Mouse (Mus musculus) liver, embryonic 14.5 days (tissue): Measurements from ENCODE around the gene Mtm1. TPM values are rescaled to one million over a fixed set of nuclear protein-coding genes. Genes with fewer than 3 reads are reported as not detected.

Source experiments
- ATAC-seq: fragments of 200-750 bp; cut with Nextera tagmentation; 2 replicates; pipeline ENCODE4 v1.8.0; 2017; ENCODE audit warnings: moderate number of reproducible peaks, mild to moderate bottlenecking, moderate library complexity; ENCODE audit not compliant: insufficient read depth
- DNase-seq, 3 experiments: peaks; one replicate each; pipeline ENCODE4 v3.0.0-alpha.2; 2012 to 2013; ENCODE audit warnings: low read depth in 3 of 3, low spot score in 3 of 3
- H3K27ac ChIP-seq: fragments of 300-500 bp; sonication (generic); 2 replicates; pipeline ENCODE4 v1.5.1; 2014; ENCODE audit warnings: moderate library complexity, mild to moderate bottlenecking, control low read depth, inconsistent platforms
- H3K27me3 ChIP-seq: fragments of 300-500 bp; sonication (generic); 2 replicates; pipeline ENCODE4 v1.6.1; 2014; ENCODE audit warnings: mild to moderate bottlenecking, low read length, moderate library complexity; ENCODE audit not compliant: control insufficient read depth, insufficient read depth
- H3K36me3 ChIP-seq: fragments of 300-500 bp; sonication (generic); replicated peaks from 2 replicates; pipeline ENCODE4 v1.6.1; 2014; ENCODE audit warnings: low read depth; ENCODE audit not compliant: control insufficient read depth, insufficient read depth
- H3K4me1 ChIP-seq, 2 experiments: fragments of 200-500 bp in 1 of 2; fragments of 300-500 bp in 1 of 2; sonication (generic) in 1 of 2; replicated peaks; 2 replicates each; pipeline ENCODE4 v1.6.1; 2012 to 2014; ENCODE audit warnings: antibody characterized with exemption in 1 of 2, inconsistent platforms in 1 of 2, low read length in 1 of 2; ENCODE audit not compliant: control insufficient read depth in 2 of 2, insufficient read depth in 2 of 2
- H3K4me2 ChIP-seq: fragments of 300-500 bp; sonication (generic); 2 replicates; pipeline ENCODE4 v1.6.1; 2014; ENCODE audit warnings: low read depth, mild to moderate bottlenecking, control low read depth, moderate library complexity
- H3K4me3 ChIP-seq, 2 experiments: fragments of 200-500 bp in 1 of 2; fragments of 300-500 bp in 1 of 2; sonication (generic) in 1 of 2; 2 replicates each; pipeline ENCODE4 v1.5.1; 2012 to 2014; ENCODE audit warnings: low read depth in 2 of 2, low read length in 2 of 2, mild to moderate bottlenecking in 2 of 2, control low read depth in 1 of 2, inconsistent platforms in 1 of 2, moderate library complexity in 1 of 2; ENCODE audit not compliant: insufficient read depth in 1 of 2
- H3K9ac ChIP-seq: fragments of 300-500 bp; sonication (generic); replicated peaks from 2 replicates; pipeline ENCODE4 v1.6.1; 2014; ENCODE audit warnings: mild to moderate bottlenecking, control low read depth, moderate library complexity
- H3K9me3 ChIP-seq: fragments of 300-500 bp; sonication (generic); 2 replicates; pipeline ENCODE4 v1.6.1; 2016; ENCODE audit warnings: low read length, mixed read lengths; ENCODE audit not compliant: control insufficient read depth
- CTCF ChIP-seq: IDR thresholded peaks from 2 replicates; pipeline ENCODE4 v1.5.1; 2016; ENCODE audit warnings: antibody characterized with exemption, low read depth, control low read depth
- EP300 ChIP-seq: IDR thresholded peaks from 2 replicates; pipeline ENCODE4 v1.6.1; 2016; ENCODE audit warnings: antibody characterized with exemption, low read depth
- WGBS: fragments of 180-500 bp; shearing (Covaris S2); extraction: QIAGEN DNeasy Blood & Tissue Kit; methylation state at CpG from one replicate; pipeline ENCODE4 v1.1.7; 2014; ENCODE audit not compliant: insufficient replicate concordance; 5-methylcytosine and 5-hydroxymethylcytosine counted together
- polyA plus RNA-seq, 2 experiments: library from polyadenylated mRNA; depleted of rRNA in 1 of 2; stranded (reverse) in 1 of 2; unstranded in 1 of 2; fragments of >200 nt; fragmentation: Nextera tagmentation in 1 of 2; extraction: Ambion mirVana in 1 of 2; gene quantifications; 2 replicates each; pipeline versions ENCODE4 v1.2.1 to v1.2.3; 2012 to 2014

Gene Mtm1
- polyA plus RNA-seq, 2 experiments, result 1.8 to 3.2 TPM

DNA sequence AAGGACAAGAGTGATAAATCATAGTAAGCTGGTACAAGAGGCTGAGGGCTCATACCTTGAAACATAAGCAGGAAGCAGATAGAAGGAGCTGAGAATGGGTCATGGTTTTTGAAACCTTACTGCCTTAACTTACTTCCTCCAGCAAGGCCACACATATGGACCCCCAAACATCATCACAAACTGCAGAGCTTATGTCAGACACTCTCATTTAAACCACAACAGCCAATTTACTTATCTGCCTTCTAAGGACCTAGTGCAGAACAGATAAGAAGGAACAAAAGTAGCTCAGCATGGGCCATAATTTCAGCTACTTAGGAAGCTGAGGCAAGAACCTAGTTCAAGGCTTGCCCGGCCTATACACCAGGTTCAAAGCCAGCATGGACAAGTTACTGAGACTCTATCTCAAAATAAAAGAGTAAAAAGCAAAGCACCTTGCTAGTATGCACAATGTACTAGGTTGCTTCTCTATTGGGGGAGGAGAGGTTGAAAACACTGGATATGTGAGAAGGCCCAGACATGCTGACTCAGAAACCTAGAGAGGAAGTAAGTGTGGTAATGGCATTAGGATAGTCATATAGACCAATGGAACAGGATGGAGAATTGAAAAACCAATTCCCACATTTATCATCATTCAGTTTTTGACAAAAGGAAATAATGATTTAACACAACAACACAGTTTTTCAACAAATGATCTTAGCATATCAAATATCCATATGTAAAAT, 4.6 kb upstream of the Mtm1 start:
- TF ChIP-seq CTCF (no peak), EP300 (no peak)

DNA sequence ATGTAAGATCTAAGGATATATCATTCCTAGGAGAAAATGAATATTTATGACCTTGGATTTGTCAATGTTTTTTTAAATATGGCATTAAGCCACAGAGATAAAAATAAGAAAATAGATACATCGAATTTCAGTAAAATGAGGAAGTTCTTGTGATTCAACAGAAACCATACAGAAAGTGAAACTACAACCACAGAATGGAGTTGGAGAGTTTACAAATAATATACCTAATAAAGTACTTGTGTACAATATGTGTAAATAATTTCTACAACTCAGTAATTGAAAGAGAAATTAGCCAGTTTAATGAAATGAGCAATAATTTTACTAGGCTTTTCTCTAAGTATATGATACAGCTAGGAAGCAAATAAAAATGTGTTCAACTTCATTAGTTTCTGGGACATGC, 4.0 kb upstream of the Mtm1 start:
- no peak overlapping the region for H3K4me3 ChIP-seq
- no peak overlapping the region for H3K27ac ChIP-seq
- no peak for TF ChIP-seq CTCF
- no peak for TF ChIP-seq EP300
- DNase-seq (no peak), ATAC-seq (no peak)
- 27% methylated on average over 1 of the region's 1 CpGs for WGBS
- H3K27me3 ChIP-seq, result no peaks in the 10 kb centered on the region; the same call in 1 of the 2 replicates
- no peaks in the 10 kb centered on the region for H3K9me3 ChIP-seq
- H3K4me2 ChIP-seq, result no peak overlapping the region
- no peak overlapping the region for H3K9ac ChIP-seq
- no peaks in the 10 kb centered on the region for H3K36me3 ChIP-seq
- H3K4me1 ChIP-seq, result no peaks in the 10 kb centered on the region

More for the DNA sequence above, 4.6 kb upstream of the Mtm1 start:
- no peak overlapping the region for H3K27ac ChIP-seq
- H3K4me3 ChIP-seq, result no peak overlapping the region
- H3K27me3 ChIP-seq, result no peaks in the 10 kb centered on the region; the same call in 1 of the 2 replicates
- no peaks in the 10 kb centered on the region for H3K9me3 ChIP-seq
- no peaks in the 10 kb centered on the region for H3K4me1 ChIP-seq
- H3K36me3 ChIP-seq, result no peaks in the 10 kb centered on the region
- H3K9ac ChIP-seq, result no peak overlapping the region
- DNase-seq (no peak), ATAC-seq (no peak)
- H3K4me2 ChIP-seq, result no peak overlapping the region
- 48% methylated on average over 1 of the region's 1 CpGs for WGBS

DNA sequence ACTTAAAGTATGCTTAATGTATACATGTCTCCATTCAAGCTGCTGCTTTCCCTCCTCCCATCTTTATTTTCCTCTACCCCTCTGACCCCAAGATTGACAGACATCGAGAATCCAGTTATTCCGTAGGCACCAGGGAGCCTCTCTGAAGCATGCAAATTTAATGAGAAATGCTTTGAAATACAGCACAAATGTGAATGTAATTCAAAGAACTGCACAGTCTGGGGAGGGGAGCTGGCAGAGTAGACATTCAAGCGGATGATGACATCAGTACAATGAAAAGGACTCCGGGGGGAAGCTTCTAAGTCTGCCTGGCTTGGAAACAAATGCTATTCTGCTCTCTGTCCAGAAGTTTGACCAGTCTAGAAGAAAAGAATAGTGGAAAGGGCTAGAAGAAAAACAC, 2.3 kb downstream of the Mtm1 start:
- Histone ChIP-seq H3K27me3 (no peaks in the 10 kb centered on the region; the same call in 1 of the 2 replicates), H3K4me3 (no peak overlapping the region), H3K4me1 (peaks cover 0 to 7% of the 10 kb centered on the region in 2 experiments; a peak in 1 of 4 replicates), H3K9ac (no peak overlapping the region), H3K36me3 (no peaks in the 10 kb centered on the region), H3K27ac (no peak overlapping the region), H3K4me2 (no peak overlapping the region), H3K9me3 (no peaks in the 10 kb centered on the region)
- ATAC-seq, result no peak
- 69% methylated on average over 4 of the region's 4 CpGs for WGBS
- no peak for DNase-seq
- TF ChIP-seq CTCF, result no peak
- TF ChIP-seq EP300, result no peak

DNA sequence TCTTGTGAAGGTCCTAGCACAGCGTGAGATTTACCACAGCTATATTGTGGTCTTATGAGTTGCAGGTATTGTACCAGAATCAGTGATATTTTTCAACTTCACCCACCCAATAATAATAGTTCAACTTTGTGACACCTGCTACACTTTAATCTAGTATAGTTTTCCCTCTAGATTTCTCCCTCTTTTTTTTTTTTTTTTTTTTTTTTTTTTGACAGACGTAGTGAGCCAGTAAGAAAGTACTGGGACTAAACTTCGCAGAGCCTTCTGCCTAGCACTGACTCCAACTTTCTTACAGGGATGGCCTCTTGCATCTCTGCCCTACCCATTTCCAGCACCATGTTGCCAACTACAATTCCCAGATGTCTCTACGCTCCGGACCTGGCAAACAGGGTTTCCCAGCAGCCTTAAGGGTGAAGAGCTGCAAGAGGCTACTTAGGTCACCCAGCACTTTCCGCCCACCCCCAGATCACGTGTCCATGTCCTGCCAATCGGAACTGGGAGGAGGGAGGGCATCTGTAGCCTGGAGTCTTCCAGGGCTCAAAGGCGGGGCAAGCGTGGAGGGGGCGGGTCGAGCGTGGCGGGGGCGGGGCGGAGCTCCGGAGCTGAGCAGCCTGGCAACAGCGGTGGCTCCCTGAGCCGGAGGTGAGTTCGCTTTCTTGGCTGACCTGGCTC, 4.0 kb downstream of the Mtm1 start:
- Histone ChIP-seq H3K4me3 (peak overlapping the region; percentile 56 to 64), H3K27me3 (no peaks in the 10 kb centered on the region), H3K4me2 (peak overlapping the region; percentile 66), H3K4me1 (peaks cover 0 to 7% of the 10 kb centered on the region in 2 experiments; a peak in 1 of 4 replicates), H3K9me3 (no peaks in the 10 kb centered on the region), H3K27ac (no peak overlapping the region), H3K9ac (peak overlapping the region; percentile 35), H3K36me3 (no peaks in the 10 kb centered on the region)
- no peak for TF ChIP-seq CTCF
- TF ChIP-seq EP300, result no peak
- WGBS, result 9% methylated on average over 20 of the region's 20 CpGs
- ATAC-seq, result peak; percentile 93
- peak; percentile 80 to 83 (median 82) for DNase-seq

DNA sequence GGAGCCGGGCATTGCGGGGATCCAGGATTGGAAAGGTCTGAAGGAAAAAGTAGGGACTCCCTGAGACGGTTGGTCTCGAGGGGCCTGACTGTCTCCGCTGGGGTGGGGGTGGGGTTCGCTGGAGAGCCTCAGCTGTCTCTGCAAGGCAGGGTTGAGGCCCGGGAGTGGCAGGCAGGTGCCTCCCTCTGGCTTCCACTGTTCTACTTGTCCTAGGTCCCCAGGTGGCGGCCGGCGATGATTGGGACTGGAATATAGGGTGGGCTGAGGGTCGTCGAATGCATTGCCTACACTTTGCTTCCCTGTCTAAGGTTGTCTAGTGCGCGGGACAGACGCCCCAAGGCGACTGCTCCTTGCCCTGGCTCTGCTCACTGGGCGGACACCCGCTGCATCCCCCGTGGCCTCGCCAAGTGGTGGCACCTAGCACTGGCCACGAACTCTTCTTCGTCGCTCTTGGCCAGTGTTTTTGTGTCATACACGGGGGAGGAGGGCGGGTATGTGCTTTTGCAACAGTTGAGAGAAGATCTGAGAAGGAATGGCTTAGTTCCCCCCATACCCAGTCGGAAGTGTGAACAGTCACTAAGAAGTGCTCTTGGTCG, 4.6 kb downstream of the Mtm1 start:
- Histone ChIP-seq H3K36me3 (no peaks in the 10 kb centered on the region), H3K27me3 (no peaks in the 10 kb centered on the region), H3K4me1 (peaks cover 0 to 7% of the 10 kb centered on the region in 2 experiments; a peak in 1 of 4 replicates), H3K9me3 (no peaks in the 10 kb centered on the region), H3K4me3 (peak overlapping the region; percentile 56 to 64), H3K27ac (no peak overlapping the region), H3K9ac (peak overlapping the region; percentile 35), H3K4me2 (peak overlapping the region; percentile 66)
- ATAC-seq (peak; percentile 72), DNase-seq (no peak)
- 8% methylated on average over 27 of the region's 27 CpGs for WGBS
- TF ChIP-seq CTCF (no peak; the same call in 1 of the 2 replicates), EP300 (no peak)
